Mouse (Mus musculus): ENCODE measurements at regions not wholly inside any gene's neighbourhood (a gene's known extent, or its start where the extent isn't known, plus 50 kb on each side); places are given as distances from the start of the nearest gene placed in this dataset.

- no peak for TF ChIP-seq CTCF (IDR thresholded peaks at IDR 0.05; ENCODE audit: control insufficient read depth, insufficient read depth, insufficient replicate concordance, low read depth, low read length)
- no peak for TF ChIP-seq POLR2A (IDR thresholded peaks at IDR 0.05; ENCODE audit: control insufficient read depth, low read depth, low read length)
These were observed 1374.3 kb upstream of the A1bg start for GRCm38 (mm10) chr15:62297138-62297537.

Data from testis, adult 2 months (tissue).